Mouse (Mus musculus): ENCODE results near the gene Ryr3. TPM values are rescaled to one million over a fixed set of nuclear protein-coding genes. Genes with fewer than 3 reads are reported as not detected.

The Ryr3 gene
- total RNA-seq, 2 experiments from 2014 or later: 55.6 to 87.0 TPM

DNA sequence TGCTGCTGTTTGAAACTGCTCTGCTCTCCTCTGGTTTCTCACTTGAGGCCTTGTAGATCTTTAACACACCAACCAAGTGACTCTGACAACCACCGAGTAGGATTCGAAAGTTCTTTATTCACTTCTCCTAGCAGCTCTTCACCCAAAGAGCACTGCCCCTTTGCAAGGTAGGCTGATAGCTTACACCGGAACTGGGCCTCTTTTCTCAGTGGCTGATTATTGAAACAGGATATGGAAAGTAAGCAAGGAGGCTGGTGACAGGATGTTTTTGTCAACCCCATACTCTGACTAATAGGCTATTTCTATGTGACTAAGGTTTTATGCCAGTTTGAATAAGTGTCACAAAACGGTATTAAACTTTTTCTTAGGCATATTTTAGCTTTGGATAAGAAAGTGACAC, 502.2 kb downstream of the Ryr3 start:
- no peak for DNase-seq (ENCODE audit: extremely low spot score in 1 of 2, low spot score in 1 of 2)

DNA sequence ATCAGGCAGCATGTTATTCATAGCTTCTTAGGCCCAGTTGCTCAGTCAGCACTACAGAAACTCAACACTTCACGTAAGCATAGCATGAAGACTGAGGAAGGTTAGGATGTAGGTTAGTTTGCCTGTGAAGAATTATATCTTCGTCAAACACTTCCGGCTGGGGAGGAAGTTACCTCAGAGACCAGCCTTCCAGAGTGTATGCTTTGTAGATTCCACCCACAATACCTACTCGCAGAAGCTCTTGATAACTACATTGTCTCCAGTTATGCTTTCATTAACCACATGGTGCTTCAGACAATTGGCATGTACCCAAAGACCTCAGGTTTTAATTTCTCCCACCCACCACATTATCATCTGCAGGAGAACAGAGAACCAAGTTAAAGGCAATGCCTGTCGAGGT, 535.1 kb downstream of the Ryr3 start:
- no peak for DNase-seq (ENCODE audit: extremely low spot score in 1 of 2, low spot score in 1 of 2)

DNA sequence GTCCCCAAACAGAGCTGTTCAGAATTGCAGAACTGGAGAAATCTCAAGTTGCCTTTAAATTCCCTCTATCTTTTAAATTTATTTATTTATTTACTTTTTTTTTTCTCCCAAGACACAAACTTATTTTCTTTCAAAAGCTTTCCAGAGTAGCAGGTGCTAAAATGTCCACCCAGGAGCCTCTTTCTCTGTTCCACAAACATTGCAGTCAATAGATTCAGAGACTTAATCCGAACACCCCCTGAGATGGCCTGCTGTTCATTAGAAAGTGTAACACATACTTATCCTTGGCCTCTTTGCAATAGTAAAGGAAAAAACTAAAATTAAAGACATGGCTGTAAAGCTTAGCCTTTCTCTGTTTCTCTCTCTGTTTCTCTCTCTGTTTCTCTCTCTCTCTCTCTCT, 539.6 kb downstream of the Ryr3 start:
- DNase-seq (ENCODE audit: extremely low spot score in 1 of 2, low spot score in 1 of 2): no peak

- DNase-seq (ENCODE audit: extremely low spot score in 1 of 2, low spot score in 1 of 2): no peak
Measured at GRCm38 (mm10) chr2:112676721-112677120, 540.2 kb downstream of the Ryr3 start.

- no peak for DNase-seq (ENCODE audit: extremely low spot score in 1 of 2, low spot score in 1 of 2)
Measured at GRCm38 (mm10) chr2:112676175-112676574, 540.7 kb downstream of the Ryr3 start.

DNA sequence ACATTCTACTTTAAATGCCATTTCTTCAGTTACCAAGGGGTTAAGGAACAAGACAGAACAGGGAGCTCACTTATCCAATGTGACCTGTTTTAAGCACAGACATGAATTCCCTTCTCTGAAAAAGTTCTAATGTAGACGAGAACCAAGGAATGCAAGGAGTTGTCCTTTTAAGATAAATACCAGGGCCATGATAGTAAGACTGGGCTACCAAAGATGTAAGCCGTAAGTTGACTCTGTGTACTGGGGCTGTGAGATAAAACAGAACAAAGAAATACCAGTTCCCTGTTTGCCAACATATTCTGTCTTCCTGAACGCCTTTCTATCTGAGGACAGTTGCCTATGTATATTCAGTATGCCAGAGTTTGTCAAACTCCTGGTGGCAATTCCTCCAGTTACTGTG, 547.4 kb downstream of the Ryr3 start:
- no peak for DNase-seq (ENCODE audit: extremely low spot score in 1 of 2, low spot score in 1 of 2)

- no peak for DNase-seq (ENCODE audit: extremely low spot score in 1 of 2, low spot score in 1 of 2)
Measured at GRCm38 (mm10) chr2:112656131-112656530, 560.8 kb downstream of the Ryr3 start.

- DNase-seq (ENCODE audit: extremely low spot score in 1 of 2, low spot score in 1 of 2): no peak
Measured at GRCm38 (mm10) chr2:112653836-112654235, 563.1 kb downstream of the Ryr3 start.

- no peak for DNase-seq (ENCODE audit: extremely low spot score in 1 of 2, low spot score in 1 of 2)
Measured at GRCm38 (mm10) chr2:112637206-112637605, 579.7 kb downstream of the Ryr3 start.

DNA sequence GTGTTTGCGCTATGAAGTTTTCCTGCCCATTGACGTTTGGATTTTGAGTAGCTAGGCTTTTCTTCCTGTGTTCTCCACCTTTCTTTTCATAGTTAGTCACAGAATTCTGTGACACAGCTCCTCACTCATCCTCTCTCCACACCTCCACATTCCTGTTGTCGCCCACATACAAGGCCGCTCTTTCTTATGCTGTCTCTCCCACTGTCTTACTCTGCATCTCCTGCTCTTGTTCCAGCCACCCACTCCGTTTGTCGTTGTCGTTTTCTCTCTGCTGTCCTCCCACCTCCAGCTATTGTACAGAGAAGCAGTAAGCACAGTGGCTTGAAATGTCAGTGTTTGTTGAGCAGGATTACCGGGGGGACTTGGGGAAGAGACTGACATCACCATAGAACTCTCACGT, 584.4 kb downstream of the Ryr3 start:
- DNase-seq (ENCODE audit: extremely low spot score in 1 of 2, low spot score in 1 of 2): no peak

DNA sequence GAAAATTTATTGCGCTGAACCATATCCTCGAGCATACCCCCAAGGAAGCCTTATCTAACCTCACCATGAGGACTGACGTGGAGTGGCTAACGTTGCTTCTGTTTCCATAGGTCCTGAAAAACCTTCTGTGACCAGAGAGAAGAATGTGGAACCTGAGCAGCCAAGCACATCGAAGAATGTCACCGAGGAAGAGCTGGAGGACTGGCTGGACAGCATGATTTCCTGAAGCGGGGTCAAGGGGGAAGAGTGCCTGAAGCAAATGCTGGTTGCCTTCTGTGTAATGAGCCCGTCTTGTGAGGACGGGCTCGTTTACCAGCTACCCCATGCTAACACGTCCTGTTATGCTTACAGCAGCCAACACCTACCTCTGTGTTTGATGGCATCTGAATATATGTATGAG, 586.2 kb downstream of the Ryr3 start:
- no peak for DNase-seq (ENCODE audit: extremely low spot score in 1 of 2, low spot score in 1 of 2)

- DNase-seq (ENCODE audit: extremely low spot score in 1 of 2, low spot score in 1 of 2): no peak
Measured at GRCm38 (mm10) chr2:112625156-112625555, 591.7 kb downstream of the Ryr3 start.

GRCm38 (mm10) chr2:112617206-112617605, 599.7 kb downstream of the Ryr3 start:
- no peak for DNase-seq (ENCODE audit: extremely low spot score in 1 of 2, low spot score in 1 of 2)

DNA sequence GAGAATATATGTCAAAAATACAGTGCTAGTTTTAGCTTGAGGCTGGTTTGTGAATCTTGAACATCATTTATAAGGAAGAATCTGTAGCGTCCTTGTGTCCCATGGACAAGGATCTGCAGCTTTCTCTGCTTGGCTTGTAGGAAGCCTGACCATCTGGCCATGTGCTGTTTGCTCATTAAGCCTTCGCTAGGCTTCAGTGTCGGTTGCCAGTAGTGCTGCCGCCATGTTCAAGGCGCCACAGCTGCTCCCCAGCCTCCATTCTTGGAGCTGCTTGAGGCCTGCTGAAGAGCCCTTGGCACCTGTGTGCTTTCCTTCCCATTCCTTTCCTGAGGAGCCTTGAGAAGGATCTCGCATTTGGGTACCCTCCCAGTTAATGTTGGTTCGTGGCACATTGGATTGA, 602.5 kb downstream of the Ryr3 start:
- no peak for DNase-seq (ENCODE audit: extremely low spot score in 1 of 2, low spot score in 1 of 2)

DNA sequence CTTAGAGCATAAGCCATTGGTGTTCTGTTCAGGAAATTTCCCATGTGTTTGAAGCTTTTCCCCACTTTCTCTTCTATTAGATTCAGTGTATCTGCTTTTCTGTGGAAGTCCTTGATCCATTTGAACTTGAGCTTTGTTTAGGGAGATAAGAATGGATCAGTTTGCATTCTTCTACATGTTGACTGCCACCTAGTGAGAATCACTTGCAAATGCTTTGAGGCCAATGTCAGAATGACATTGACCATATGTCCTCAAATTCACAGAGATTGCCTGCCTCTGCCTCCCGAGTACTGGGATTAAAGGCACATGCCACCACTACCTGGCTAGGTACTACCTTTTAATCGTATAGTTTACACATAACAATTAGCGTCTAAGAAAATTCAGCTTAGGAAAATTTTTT, 604.3 kb downstream of the Ryr3 start:
- no peak for DNase-seq (ENCODE audit: extremely low spot score in 1 of 2, low spot score in 1 of 2)

DNA sequence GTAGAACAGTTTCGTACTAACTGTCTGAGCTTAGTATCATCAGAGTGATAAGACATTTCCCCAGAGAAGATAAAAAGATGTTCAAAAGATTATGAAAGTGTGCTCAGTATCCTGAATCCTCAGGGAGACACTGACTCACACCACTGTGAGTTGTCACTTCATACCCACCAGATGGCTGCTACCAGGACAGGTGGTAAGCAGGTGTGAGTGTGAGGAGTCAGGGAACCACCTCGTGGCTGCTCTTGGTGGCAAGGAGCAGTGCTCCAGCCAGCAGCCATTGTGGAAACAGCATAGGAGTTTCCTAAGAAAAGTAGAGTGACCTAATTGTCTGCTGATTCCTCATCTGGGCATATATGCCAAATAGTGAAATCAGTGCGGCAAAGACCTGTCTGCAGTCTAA, 610.4 kb downstream of the Ryr3 start:
- DNase-seq (ENCODE audit: extremely low spot score in 1 of 2, low spot score in 1 of 2): no peak

- no peak for DNase-seq (ENCODE audit: extremely low spot score in 1 of 2, low spot score in 1 of 2)
Measured at GRCm38 (mm10) chr2:112602487-112602886, 614.4 kb downstream of the Ryr3 start.

DNA sequence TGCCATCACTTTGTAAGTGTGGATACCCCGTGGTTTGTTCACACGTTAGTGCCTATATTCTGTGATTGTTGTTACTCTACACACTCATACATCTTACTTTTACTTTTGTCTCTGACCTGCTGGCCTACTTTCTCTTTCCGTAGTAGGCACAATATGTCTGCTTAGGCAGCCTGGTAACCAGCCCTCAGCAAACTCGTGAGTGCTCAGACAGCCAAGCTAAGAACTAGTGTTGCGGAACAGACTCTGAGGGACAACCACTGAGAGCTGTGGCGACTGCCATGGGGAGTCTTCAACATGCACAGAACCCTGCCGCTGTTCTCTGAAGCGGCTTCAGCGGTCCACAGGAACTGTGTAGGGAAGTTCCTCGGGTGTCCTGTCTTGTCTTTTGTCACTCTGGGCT, 616.7 kb downstream of the Ryr3 start:
- no peak for DNase-seq (ENCODE audit: extremely low spot score in 1 of 2, low spot score in 1 of 2)

GRCm38 (mm10) chr2:112597064-112597463, 619.8 kb downstream of the Ryr3 start:
- DNase-seq (ENCODE audit: extremely low spot score in 1 of 2, low spot score in 1 of 2): no peak

DNA sequence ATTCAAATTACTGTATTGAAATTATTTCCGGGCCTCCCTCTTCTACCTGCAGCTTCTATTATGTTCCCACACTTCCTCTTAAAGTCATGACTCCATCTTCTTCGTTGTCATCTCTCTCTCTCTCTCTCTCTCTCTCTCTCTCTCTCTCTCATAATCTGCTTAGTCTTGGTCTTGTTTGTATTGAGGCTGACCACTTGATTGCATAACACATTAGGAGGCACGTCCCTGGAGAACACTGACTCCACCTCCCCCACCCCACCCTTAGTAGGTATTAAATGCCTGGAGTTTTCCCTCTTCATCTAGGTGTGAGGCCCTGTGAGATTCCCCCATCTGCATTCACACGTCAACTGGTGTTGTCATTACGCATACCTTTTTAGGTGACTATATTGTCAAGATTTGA, 620.5 kb downstream of the Ryr3 start:
- no peak for DNase-seq (ENCODE audit: extremely low spot score in 1 of 2, low spot score in 1 of 2)

GRCm38 (mm10) chr2:112595807-112596206, 621.1 kb downstream of the Ryr3 start:
- DNase-seq (ENCODE audit: extremely low spot score in 1 of 2, low spot score in 1 of 2): no peak

DNA sequence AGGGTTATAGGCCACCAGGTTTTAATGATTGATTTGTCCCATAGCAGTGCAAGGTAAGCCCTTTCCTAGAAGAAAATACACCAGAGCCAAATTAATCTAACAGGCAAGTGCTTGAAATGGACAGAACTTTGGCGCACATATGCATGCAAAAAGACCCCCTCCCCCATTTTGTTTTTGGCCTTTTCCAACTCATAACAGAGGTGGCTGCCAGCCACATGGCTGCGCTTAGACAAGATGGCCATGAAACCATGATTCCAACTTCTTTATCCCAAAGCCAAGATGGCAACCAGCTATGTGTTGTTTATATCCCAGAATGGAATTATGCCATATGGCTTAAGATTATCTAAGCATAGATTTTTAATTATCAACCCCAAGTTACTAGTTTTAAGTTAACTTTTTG, 623.1 kb downstream of the Ryr3 start:
- DNase-seq (ENCODE audit: extremely low spot score in 1 of 2, low spot score in 1 of 2): no peak

DNA sequence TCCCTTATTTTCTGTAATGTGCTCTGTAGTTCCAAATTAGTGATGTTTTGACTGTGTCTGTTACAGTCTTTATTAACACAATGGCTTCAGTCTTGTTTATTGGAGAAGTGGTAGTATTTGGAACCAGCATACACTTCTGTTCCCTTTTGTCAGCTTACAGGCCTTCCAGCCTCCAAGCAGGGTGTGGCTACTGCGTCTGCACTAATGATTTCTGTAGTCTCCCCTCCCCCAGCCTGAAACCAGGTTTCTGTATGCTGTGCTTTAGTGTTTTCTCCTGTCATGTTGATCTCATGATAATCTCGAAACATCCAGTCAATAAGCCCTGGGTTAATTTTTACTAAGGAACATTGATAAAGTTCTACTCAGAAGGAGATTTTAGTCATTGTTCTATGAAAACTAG, 623.6 kb downstream of the Ryr3 start:
- no peak for DNase-seq (ENCODE audit: extremely low spot score in 1 of 2, low spot score in 1 of 2)

Measured in layer of hippocampus, postnatal 25 days (tissue).